Mouse (Mus musculus): ENCODE data around the gene Bco2.

- TF ChIP-seq POLR2A (IDR thresholded peaks at IDR 0.05; ENCODE audit: borderline replicate concordance, extremely low read depth, low read depth, low read length) (no peak), CTCF (IDR thresholded peaks at IDR 0.05; ENCODE audit: insufficient read depth, low read length) (no peak)
These were observed 21.2 kb downstream of the Bco2 start for GRCm38 (mm10) chr9:50533791-50534190.
